8 mouse cellular contexts compared by ENCODE assay signal in the genomic region with DNA sequence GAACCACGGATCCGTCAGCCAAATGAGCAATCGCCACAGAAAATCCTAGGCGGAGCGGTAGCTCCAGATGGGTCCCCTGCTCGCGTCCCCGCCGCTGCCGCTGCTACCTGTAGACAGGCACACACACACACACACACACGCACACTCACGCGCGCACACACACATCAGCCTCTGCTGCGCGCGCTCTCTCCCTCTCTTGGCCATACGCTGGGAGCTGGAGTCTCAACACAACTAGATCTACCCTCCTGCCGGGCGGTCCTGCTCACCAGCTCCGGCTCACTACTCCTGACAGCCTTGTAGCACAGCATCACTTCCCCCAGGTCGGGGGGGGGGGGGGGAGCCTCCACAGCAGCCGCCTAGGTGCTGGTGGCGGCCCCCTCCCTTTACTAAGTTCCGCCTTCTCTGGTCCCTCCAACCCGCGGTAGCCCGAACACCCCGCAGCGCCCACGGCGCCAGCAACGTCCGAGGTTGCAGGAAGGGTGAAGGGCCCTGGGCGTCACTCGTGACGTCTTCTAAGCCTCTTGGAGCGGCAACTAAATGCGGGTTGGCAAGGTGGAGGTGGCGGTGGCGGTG. TPM values are rescaled to one million over a fixed set of nuclear protein-coding genes. Genes with fewer than 3 reads are reported as not detected.
DNase-seq lines count a peak whose midpoint lies in the region; ATAC-seq lines count a peak whose summit lies in the region.

No protein-coding gene starts in this region.

- peak overlapping the region; percentile 81 for H3K4me2 ChIP-seq in lung, embryonic 15.5 days
- H3K4me2 ChIP-seq in embryonic facial prominence, embryonic 13.5 days = peak overlapping the region; percentile 96
- H3K4me2 ChIP-seq in intestine, embryonic 15.5 days (replicated peaks) = peak overlapping the region; percentile 93
- H3K4me2 ChIP-seq in liver, embryonic 12.5 days = peak overlapping the region; percentile 52

- no peak overlapping the region for H3K9ac ChIP-seq in lung, embryonic 15.5 days
- H3K9ac ChIP-seq in embryonic facial prominence, embryonic 13.5 days = peak overlapping the region; percentile 63
- peak overlapping the region; percentile 31; the same call in 1 of the 2 replicates for H3K9ac ChIP-seq in intestine, embryonic 15.5 days
- no peak overlapping the region for H3K9ac ChIP-seq in liver, embryonic 12.5 days

- H3K4me1 ChIP-seq in lung, embryonic 15.5 days = peaks cover 20% of the 10 kb centered on the region
- H3K4me1 ChIP-seq in embryonic facial prominence, embryonic 13.5 days = peaks cover 14% of the 10 kb centered on the region
- 0 out of 2 replicates have a peak, but pooled peaks cover 5% of the 10 kb centered on the region for H3K4me1 ChIP-seq in intestine, embryonic 15.5 days (replicated peaks)
- no peaks in the 10 kb centered on the region for H3K4me1 ChIP-seq in liver, embryonic 12.5 days

- H3K36me3 ChIP-seq in lung, embryonic 15.5 days = no peaks in the 10 kb centered on the region
- no peaks in the 10 kb centered on the region for H3K36me3 ChIP-seq in embryonic facial prominence, embryonic 13.5 days
- no peaks in the 10 kb centered on the region for H3K36me3 ChIP-seq in intestine, embryonic 15.5 days
- H3K36me3 ChIP-seq in liver, embryonic 12.5 days = no peaks in the 10 kb centered on the region

- H3K27ac ChIP-seq in lung, embryonic 15.5 days = no peak overlapping the region
- no peak overlapping the region for H3K27ac ChIP-seq in embryonic facial prominence, embryonic 13.5 days
- H3K27ac ChIP-seq in intestine, embryonic 15.5 days = no peak overlapping the region
- no peak overlapping the region for H3K27ac ChIP-seq in liver, embryonic 12.5 days

- peaks cover 46% of the 10 kb centered on the region for H3K27me3 ChIP-seq in lung, embryonic 15.5 days
- peaks cover 55% of the 10 kb centered on the region for H3K27me3 ChIP-seq in embryonic facial prominence, embryonic 13.5 days
- H3K27me3 ChIP-seq in intestine, embryonic 15.5 days (replicated peaks) = peaks cover 22% of the 10 kb centered on the region
- H3K27me3 ChIP-seq in liver, embryonic 12.5 days (replicated peaks) = peaks cover 39% of the 10 kb centered on the region

- peak overlapping the region; percentile 44 for H3K4me3 ChIP-seq in lung, embryonic 15.5 days
- peak overlapping the region; percentile 53 for H3K4me3 ChIP-seq in embryonic facial prominence, embryonic 13.5 days
- peak overlapping the region; percentile 45 for H3K4me3 ChIP-seq in intestine, embryonic 15.5 days (replicated peaks)
- H3K4me3 ChIP-seq in liver, embryonic 12.5 days = peak overlapping the region; percentile 26

- no peaks in the 10 kb centered on the region for H3K9me3 ChIP-seq in lung, embryonic 15.5 days
- H3K9me3 ChIP-seq in embryonic facial prominence, embryonic 13.5 days = no peaks in the 10 kb centered on the region
- no peaks in the 10 kb centered on the region for H3K9me3 ChIP-seq in intestine, embryonic 15.5 days
- no peaks in the 10 kb centered on the region for H3K9me3 ChIP-seq in liver, embryonic 12.5 days (replicated peaks)

- ATAC-seq in lung, embryonic 15.5 days (ENCODE audit: borderline replicate concordance, extremely low read depth, low FRiP score, low TSS enrichment) = peak; percentile 55; the same call in 1 of the 2 replicates
- ATAC-seq in embryonic facial prominence, embryonic 13.5 days (ENCODE audit: insufficient number of reproducible peaks, insufficient read depth, low FRiP score, low TSS enrichment, low read depth) = peak; percentile 69; the same call in 1 of the 2 replicates
- peak; percentile 63 for ATAC-seq in intestine, embryonic 15.5 days
- ATAC-seq in liver, embryonic 12.5 days = no peak

- WGBS in lung, embryonic 15.5 days = under 1% methylated on average over 37 of the region's 41 CpGs
- WGBS in embryonic facial prominence, embryonic 13.5 days = under 1% methylated on average over 41 of the region's 41 CpGs
- 1% methylated on average over 40 of the region's 41 CpGs for whole genome bisulfite sequencing in intestine, embryonic 15.5 days
- WGBS in liver, embryonic 12.5 days (ENCODE audit: insufficient replicate concordance) = 2% methylated on average over 41 of the region's 41 CpGs

- DNase-seq in lung, adult 18-20 months = no peak
- peak; percentile 59 to 73 for DNase-seq in right cerebral cortex, postnatal 36 days (ENCODE audit: low spot score in 2 of 2)
- no peak for DNase-seq in spleen, postnatal 14 days (ENCODE audit: low spot score in 2 of 2)
- DNase-seq in thymus, adult 18-20 months = no peak

RNA-seq across cellular contexts. Expression of gene Nlgn1, which starts 1.1 kb away (rescaled TPM):
- polyA plus RNA-seq in lung, embryonic 15.5 days (2015; fragmentation: Nextera tagmentation; extraction: Ambion mirVana) = 1.1 and 1.5 TPM in 2 replicates
- polyA plus RNA-seq in embryonic facial prominence, embryonic 13.5 days (2015; fragmentation: Nextera tagmentation; extraction: Ambion mirVana) = 2.2 and 2.7 TPM in 2 replicates
- polyA plus RNA-seq in intestine, embryonic 15.5 days (2015; fragmentation: Nextera tagmentation; extraction: Ambion mirVana) = 1.7 and 2.1 TPM in 2 replicates
- polyA plus RNA-seq in liver, embryonic 12.5 days (2016; fragmentation: Nextera tagmentation; extraction: Ambion mirVana) = 0.04 TPM in 1 of 2 replicates, not detected in the other

Comparison
In these comparisons a context has a peak if more than half of its experiments do, and no peak if none do; other contexts are left out.
1. H3K9ac ChIP-seq: peak in embryonic facial prominence, embryonic 13.5 days (single experiment) and intestine, embryonic 15.5 days (single experiment); none in lung, embryonic 15.5 days (single experiment) and liver, embryonic 12.5 days (single experiment).
2. DNase-seq: peak in right cerebral cortex, postnatal 36 days (2 of 2); none in lung, adult 18-20 months (0 of 2), spleen, postnatal 14 days (0 of 2) and thymus, adult 18-20 months (0 of 2).
3. Peak in every context shown above with its lines, with median percentiles within 50 percentile points of each other: H3K4me2 ChIP-seq and H3K4me3 ChIP-seq.